Mouse (Mus musculus): ENCODE data around the gene Olfr709-ps1. TPM values are rescaled to one million over a fixed set of nuclear protein-coding genes. Genes with fewer than 3 reads are reported as not detected.

Gene Olfr709-ps1
- not detected in 4 replicates for total RNA-seq (2023)

GRCm38 (mm10) chr7:106932119-106932518 lies at the start of gene Olfr709-ps1:
Olfr709-ps1 (minus strand) TSS chr7:106932219.

GRCm38 (mm10) chr7:106975353-106975752 lies 43.3 kb upstream of the Olfr709-ps1 start, which contains the start of gene Olfr711:
Olfr711 (minus strand) TSS chr7:106975453.

GRCm38 (mm10) chr7:106963837-106964236 lies 31.8 kb upstream of the Olfr709-ps1 start, which contains the start of gene Olfr6:
Olfr6 (minus strand) TSS chr7:106963937.

GRCm38 (mm10) chr7:106948212-106948611 lies 16.2 kb upstream of the Olfr709-ps1 start, which contains the start of gene Olfr710:
Olfr710 (minus strand) TSS chr7:106948312.

GRCm38 (mm10) chr7:106907676-106908075 lies 24.3 kb downstream of the Olfr709-ps1 start, which contains the start of gene Olfr1532-ps1:
Olfr1532-ps1 (plus strand) TSS chr7:106908001.

GRCm38 (mm10) chr7:106901141-106901540 lies 30.9 kb downstream of the Olfr709-ps1 start, which contains the start of gene Olfr707:
Olfr707 (minus strand) TSS chr7:106901241.

DNA sequence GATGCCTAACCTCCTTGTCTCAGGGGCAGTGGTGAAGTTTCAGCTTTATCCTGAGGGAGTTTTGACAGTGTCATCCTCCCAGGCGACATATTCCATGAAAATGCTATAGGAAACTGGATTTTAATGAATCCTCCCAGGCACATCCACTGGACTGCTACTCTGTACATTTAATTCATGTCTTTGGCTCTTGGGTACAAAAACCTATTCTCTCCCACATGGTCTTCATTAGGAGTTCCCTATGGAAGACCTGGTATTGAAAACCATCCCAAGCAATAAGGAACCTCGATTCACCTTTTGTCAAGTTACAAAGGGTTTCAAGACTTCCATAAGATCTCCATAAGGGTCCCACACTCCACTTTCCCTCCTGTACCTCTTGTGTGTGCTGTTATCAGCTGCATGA lies 44.0 kb downstream of the Olfr709-ps1 start, which contains the start of gene Olfr706:
TSS of gene Olfr706 (minus strand) at position 101 of the 400 bp plus-strand sequence.

GRCm38 (mm10) chr7:106876791-106877190 lies 55.2 kb downstream of the Olfr709-ps1 start, which contains the start of gene Olfr705:
Olfr705 (minus strand) TSS chr7:106876891.

Other genes with a start within 250 kb of the Olfr709-ps1 start
- not detected in 4 replicates for gene Olfr694, start 240.4 kb downstream of the Olfr709-ps1 start, total RNA-seq (2023)
- gene Olfr695, start 215.8 kb downstream of the Olfr709-ps1 start, total RNA-seq (2023) = not detected in 4 replicates
- not detected in 4 replicates for gene Olfr697, start 189.8 kb downstream of the Olfr709-ps1 start, total RNA-seq (2023)
- gene Olfr698, start 176.8 kb downstream of the Olfr709-ps1 start, total RNA-seq (2023) = not detected in 4 replicates
- not detected in 4 replicates for gene Olfr699, start 139.0 kb downstream of the Olfr709-ps1 start, total RNA-seq (2023)
- not detected in 4 replicates for gene Olfr700, start 123.4 kb downstream of the Olfr709-ps1 start, total RNA-seq (2023)
- gene Olfr701, start 118.1 kb downstream of the Olfr709-ps1 start, total RNA-seq (2023) = not detected in 4 replicates
- not detected in 4 replicates for gene Olfr702, start 98.3 kb downstream of the Olfr709-ps1 start, total RNA-seq (2023)
- not detected in 4 replicates for gene Olfr703, start 88.9 kb downstream of the Olfr709-ps1 start, total RNA-seq (2023)
- not detected in 4 replicates for gene Olfr704, start 69.0 kb downstream of the Olfr709-ps1 start, total RNA-seq (2023)
- gene Olfr705, start 55.3 kb downstream of the Olfr709-ps1 start, total RNA-seq (2023) = not detected in 4 replicates
- gene Olfr706, start 44.1 kb downstream of the Olfr709-ps1 start, total RNA-seq (2023) = not detected in 4 replicates
- not detected in 4 replicates for gene Olfr707, start 31.0 kb downstream of the Olfr709-ps1 start, total RNA-seq (2023)
- not detected in 4 replicates for gene Olfr1532-ps1, start 24.2 kb downstream of the Olfr709-ps1 start, total RNA-seq (2023)
- gene Olfr710, start 16.1 kb upstream of the Olfr709-ps1 start, total RNA-seq (2023) = not detected in 4 replicates
- gene Olfr6, start 31.7 kb upstream of the Olfr709-ps1 start, total RNA-seq (2023) = not detected in 4 replicates
- gene Olfr711, start 43.2 kb upstream of the Olfr709-ps1 start, total RNA-seq (2023) = not detected in 4 replicates
- 0.09 TPM in 1 of 4 replicates, not detected in the others for gene Olfr2, start 73.9 kb upstream of the Olfr709-ps1 start, total RNA-seq (2023)
- gene Olfr713, start 99.0 kb upstream of the Olfr709-ps1 start, total RNA-seq (2023) = not detected in 4 replicates
- gene Olfr714, start 138.8 kb upstream of the Olfr709-ps1 start, total RNA-seq (2023) = not detected in 4 replicates
- gene Olfr17, start 161.0 kb upstream of the Olfr709-ps1 start, total RNA-seq (2023) = not detected in 4 replicates
- not detected in 4 replicates for gene Olfr715b, start 178.2 kb upstream of the Olfr709-ps1 start, total RNA-seq (2023)
- gene Olfr715, start 198.9 kb upstream of the Olfr709-ps1 start, total RNA-seq (2023) = not detected in 4 replicates
- not detected in 4 replicates for gene Olfr716, start 206.1 kb upstream of the Olfr709-ps1 start, total RNA-seq (2023)
- not detected in 4 replicates for gene Nlrp14, start 234.8 kb upstream of the Olfr709-ps1 start, total RNA-seq (2023)

Data from B cell, adult 62 days (primary cell).